Mouse (Mus musculus): ENCODE data around the gene Tmem116.
"Not testable (repeated sequence)": the region's sequence is repeated elsewhere in the genome, so short reads cannot be mapped to it uniquely, and the experiment has no call there.

DNA sequence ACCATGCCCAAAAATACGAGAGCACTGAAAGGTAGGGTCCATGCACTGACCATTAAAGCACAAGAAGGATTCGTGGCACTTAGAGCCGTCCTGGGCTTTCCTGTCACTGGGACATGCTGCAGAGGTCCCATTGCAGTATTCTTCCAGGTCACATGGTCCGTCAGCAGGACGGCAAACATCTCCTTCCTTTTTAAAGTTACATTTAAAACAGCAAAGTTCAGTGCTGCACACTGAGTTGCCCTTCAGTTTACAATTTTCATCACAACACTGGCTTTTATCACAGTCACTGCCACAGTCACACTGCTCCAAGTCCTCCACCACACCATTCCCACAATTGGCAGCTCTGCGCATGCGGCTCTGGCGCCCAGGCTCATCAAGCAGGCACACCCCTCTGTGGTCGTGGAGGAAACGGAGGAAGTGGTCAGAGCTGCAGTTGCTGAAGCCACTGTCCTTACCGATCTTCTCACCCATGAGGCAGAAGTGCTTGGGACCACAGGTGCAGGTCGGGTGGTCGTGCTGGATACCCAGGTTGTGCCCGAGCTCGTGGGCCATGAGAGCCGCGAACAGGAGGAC is 49.8 kb downstream of the Tmem116 start:
- TF ChIP-seq HCFC1 (IDR thresholded peaks at IDR 0.05; ENCODE audit: borderline replicate concordance, insufficient read depth, low read length); ZC3H11A (IDR thresholded peaks at IDR 0.05; ENCODE audit: borderline replicate concordance, low read depth, low read length); MAFK (IDR thresholded peaks at IDR 0.05; ENCODE audit: insufficient read depth, low read depth, low read length); ZNF384 (IDR thresholded peaks at IDR 0.05; ENCODE audit: low read depth, low read length); CHD2 (IDR thresholded peaks at IDR 0.05; ENCODE audit: low read depth, low read length): not testable (repeated sequence)

All from ES-E14 (cell line).